Mouse (Mus musculus): Measurements from ENCODE around the gene Tenm3. TPM values are rescaled to one million over a fixed set of nuclear protein-coding genes. Genes with fewer than 3 reads are reported as not detected.

Gene Tenm3
- polyA plus RNA-seq, 1 experiment from 2014 or later = 4.7 TPM

DNA sequence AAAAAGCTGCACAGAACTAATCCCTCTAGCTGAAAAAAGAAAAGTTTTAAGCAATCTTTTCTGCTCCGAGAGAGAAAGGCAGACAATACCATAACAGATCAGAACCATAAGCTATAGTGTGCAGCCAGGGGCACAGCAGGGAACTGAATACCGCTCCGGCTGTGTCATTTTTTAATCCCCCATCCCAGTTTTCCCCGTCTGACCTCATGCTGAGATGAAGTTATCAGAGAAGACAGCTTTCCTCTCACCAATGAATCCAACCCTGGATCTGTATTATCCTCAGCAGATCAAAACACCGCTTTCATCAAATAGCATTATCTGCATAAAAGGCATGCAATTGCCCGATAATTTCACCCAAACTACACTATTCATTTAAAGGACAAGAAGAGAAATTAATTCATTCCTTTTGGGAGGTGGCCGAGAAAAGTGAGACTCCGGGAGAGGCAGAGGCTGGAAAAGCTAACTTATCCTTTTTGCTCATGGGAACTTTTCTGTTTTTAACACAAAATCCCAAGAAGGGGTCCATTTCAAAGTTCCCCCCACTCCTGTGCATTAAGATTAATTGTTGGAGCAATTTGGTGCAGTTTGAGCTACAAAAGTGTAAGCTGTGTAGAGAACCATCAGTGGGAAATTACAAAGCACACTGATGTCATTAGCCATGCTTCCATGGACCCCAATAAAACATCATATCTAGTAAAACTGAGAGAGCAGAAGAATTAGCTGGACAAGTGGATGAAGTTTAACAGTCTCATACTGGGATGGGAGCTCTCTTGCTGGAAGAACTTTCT lies 6.7 kb upstream of the Tenm3 start:
- no peak for DNase-seq
- H3K4me1 ChIP-seq (ENCODE audit: insufficient read depth) = no peaks in the 10 kb centered on the region
- no peak overlapping the region for H3K4me3 ChIP-seq (ENCODE audit: low read depth, low read length)
- ATAC-seq = no peak
- H3K4me2 ChIP-seq (ENCODE audit: low read depth, low read length) = no peak overlapping the region
- TF ChIP-seq EP300 (IDR thresholded peaks at IDR 0.05; ENCODE audit: low read depth) = no peak
- no peak overlapping the region for H3K9ac ChIP-seq (replicated peaks)
- H3K27me3 ChIP-seq (ENCODE audit: insufficient read depth, low read length) = 0 out of 2 replicates have a peak, but pooled peaks cover 4% of the 10 kb centered on the region
- no peaks in the 10 kb centered on the region for H3K36me3 ChIP-seq (replicated peaks; ENCODE audit: insufficient read depth, low read length)
- no peaks in the 10 kb centered on the region for H3K9me3 ChIP-seq (ENCODE audit: low read length)
- WGBS (ENCODE audit: insufficient replicate concordance) = 70% methylated on average over 8 of the region's 8 CpGs
- no peak overlapping the region for H3K27ac ChIP-seq (ENCODE audit: low read depth)

DNA sequence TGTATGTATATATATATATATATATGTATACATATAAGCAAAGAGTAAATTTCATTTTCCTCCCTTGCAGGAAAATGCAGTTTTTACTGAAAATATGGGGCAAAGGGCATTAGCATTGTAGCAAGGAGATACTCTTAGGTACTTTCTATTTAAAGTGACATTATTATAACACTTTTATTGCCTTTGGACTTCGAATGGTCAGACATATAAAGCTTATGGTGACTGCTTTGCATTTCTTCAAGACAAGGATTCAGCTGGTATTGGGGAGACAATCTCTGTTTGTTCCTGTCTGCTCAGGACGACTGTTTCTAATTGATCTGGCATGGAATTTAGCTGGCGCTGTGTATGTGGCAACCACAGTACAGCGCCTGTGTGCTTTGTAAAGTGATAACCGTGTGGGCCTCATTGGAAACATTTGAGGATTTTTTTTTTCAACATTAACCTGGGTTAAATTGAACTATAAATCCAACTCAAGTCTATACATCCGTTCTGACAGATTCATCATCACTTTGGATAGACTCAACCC lies 5.4 kb upstream of the Tenm3 start:
- no peak for DNase-seq
- H3K4me1 ChIP-seq (ENCODE audit: insufficient read depth) = no peaks in the 10 kb centered on the region
- 61% methylated on average over 6 of the region's 6 CpGs for WGBS (ENCODE audit: insufficient replicate concordance)
- TF ChIP-seq CTCF (IDR thresholded peaks at IDR 0.05; ENCODE audit: low read depth) (no peak), EP300 (IDR thresholded peaks at IDR 0.05; ENCODE audit: low read depth) (no peak)
- H3K4me3 ChIP-seq (ENCODE audit: low read depth, low read length) = no peak overlapping the region
- H3K27ac ChIP-seq (ENCODE audit: low read depth) = no peak overlapping the region
- no peak overlapping the region for H3K4me2 ChIP-seq (ENCODE audit: low read depth, low read length)
- no peaks in the 10 kb centered on the region for H3K36me3 ChIP-seq (replicated peaks; ENCODE audit: insufficient read depth, low read length)
- ATAC-seq = peak; percentile 67
- H3K27me3 ChIP-seq (ENCODE audit: insufficient read depth, low read length) = 0 out of 2 replicates have a peak, but pooled peaks cover 11% of the 10 kb centered on the region
- H3K9me3 ChIP-seq (ENCODE audit: low read length) = no peaks in the 10 kb centered on the region
- no peak overlapping the region for H3K9ac ChIP-seq (replicated peaks)

DNA sequence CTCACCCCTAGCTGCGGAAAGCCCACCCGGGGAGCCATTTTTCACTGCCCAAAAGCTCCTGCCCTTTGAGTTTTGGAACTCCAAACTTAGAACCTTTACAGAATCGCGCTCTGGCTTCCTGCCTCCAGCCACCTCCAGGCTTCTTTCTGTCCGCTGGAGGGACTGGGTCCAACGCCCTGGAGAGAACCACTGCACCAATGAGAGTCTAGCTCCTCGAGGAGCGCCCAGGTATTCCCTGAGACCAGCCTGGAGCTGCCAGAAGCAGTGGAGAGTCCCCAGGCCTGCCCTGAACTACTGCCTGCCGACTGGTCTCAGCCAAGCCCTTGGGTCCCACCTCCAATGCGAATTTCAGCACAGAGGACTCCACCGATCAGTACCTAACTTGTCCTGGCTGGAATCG lies 1.2 kb upstream of the Tenm3 start:
- ATAC-seq = no peak
- WGBS (ENCODE audit: insufficient replicate concordance) = 8% methylated on average over 12 of the region's 12 CpGs

DNA sequence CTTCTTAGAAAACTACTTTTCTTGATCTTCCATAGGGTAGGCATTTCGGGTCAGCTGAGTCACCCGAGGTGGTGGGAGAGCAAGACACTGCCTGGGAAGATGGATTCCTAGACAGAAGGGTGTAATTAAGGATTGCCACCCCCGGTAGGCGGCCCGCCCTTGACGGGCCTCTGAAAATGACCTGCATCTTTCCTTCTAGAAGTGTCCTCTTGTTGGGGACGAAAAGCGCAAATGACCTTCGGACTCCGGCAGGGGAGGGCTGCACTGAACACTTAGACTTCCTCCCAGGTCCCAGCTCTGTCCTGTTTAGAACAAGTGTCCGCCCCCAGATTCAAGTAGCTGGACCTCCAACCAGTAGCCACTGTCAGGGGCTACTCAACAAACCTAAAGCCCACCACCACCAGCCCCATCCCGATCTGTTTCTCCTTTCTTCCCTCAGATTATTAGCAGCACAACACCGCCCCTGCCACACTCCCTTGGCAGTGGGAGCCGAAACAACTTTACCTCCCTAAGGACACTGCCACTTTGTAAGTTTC lies 687 bp upstream of the Tenm3 start:
- H3K36me3 ChIP-seq (replicated peaks; ENCODE audit: insufficient read depth, low read length) = no peaks in the 10 kb centered on the region
- no peak for ATAC-seq
- no peak for TF ChIP-seq CTCF (IDR thresholded peaks at IDR 0.05; ENCODE audit: low read depth)
- no peak for TF ChIP-seq EP300 (IDR thresholded peaks at IDR 0.05; ENCODE audit: low read depth)

More for the DNA sequence above, 1.2 kb upstream of the Tenm3 start:
- Histone ChIP-seq H3K9ac (replicated peaks) (peak overlapping the region; percentile 44; the same call in 1 of the 2 replicates), H3K27me3 (ENCODE audit: insufficient read depth, low read length) (0 out of 2 replicates have a peak, but pooled peaks cover 25% of the 10 kb centered on the region), H3K4me3 (ENCODE audit: low read depth, low read length) (peak overlapping the region; percentile 70; the same call in 1 of the 2 replicates), H3K27ac (ENCODE audit: low read depth) (peak overlapping the region; percentile 76; the same call in 1 of the 2 replicates), H3K36me3 (replicated peaks; ENCODE audit: insufficient read depth, low read length) (no peaks in the 10 kb centered on the region), H3K4me1 (ENCODE audit: insufficient read depth) (peaks cover 3% of the 10 kb centered on the region; the same call in 1 of the 2 replicates), H3K9me3 (ENCODE audit: low read length) (no peaks in the 10 kb centered on the region), H3K4me2 (ENCODE audit: low read depth, low read length) (peak overlapping the region; percentile 74)
- TF ChIP-seq CTCF (IDR thresholded peaks at IDR 0.05; ENCODE audit: low read depth) (no peak), EP300 (IDR thresholded peaks at IDR 0.05; ENCODE audit: low read depth) (no peak)
- DNase-seq = peak; percentile 17

DNA sequence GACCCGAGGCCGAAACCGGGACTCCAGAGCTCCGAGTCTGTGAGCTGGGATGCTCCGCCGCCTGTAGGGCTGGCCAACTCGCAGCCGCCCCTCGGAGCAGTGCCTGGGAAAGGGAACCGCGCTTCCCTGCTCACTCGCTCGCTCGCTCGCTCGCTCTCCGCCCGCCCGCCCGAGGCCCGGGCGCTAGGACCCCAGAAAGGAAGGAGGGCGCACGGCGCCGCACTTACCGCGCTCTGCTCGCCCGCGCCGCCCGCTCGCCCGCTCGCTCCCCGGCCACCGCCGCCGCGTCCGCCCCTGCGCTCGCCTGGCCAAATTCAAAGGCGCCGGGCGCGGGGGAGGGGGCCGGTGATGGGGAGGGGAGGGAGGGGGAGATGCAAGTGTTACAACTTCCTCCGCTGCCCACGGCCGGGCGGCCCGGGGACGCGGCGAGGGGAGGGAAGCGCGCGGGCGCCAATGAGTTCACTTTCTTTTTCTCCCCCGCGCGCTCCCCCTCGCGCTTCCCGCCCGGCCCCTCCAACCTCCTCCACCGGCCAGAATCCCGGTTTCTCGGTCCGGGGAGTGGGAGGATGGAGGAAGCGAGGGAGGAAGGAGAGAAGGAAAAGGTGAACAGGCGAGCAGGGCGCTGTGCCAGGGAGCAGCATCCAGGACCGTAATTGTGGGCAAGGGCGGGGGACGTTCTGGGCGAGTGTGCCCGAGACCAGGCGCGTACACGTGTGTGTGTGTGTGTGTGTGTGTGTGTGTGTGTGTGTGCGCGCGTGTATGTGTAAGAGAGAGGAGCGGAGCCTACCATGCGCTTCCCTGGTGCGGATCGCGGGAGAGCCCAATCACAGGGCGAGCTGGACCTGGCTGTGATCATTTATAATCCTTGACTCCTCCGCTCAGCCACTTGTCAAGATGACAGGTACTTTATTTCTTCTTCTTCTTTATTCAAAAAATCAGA lies 490 bp downstream of the Tenm3 start:
- no peak for TF ChIP-seq EP300 (IDR thresholded peaks at IDR 0.05; ENCODE audit: low read depth)
- TF ChIP-seq CTCF (IDR thresholded peaks at IDR 0.05; ENCODE audit: low read depth) = no peak
- H3K4me2 ChIP-seq (ENCODE audit: low read depth, low read length) = peak overlapping the region; percentile 74
- H3K9ac ChIP-seq (replicated peaks) = peak overlapping the region; percentile 65
- WGBS (ENCODE audit: insufficient replicate concordance) = under 1% methylated on average over 39 of the region's 93 CpGs
- 0 out of 2 replicates have a peak, but pooled peaks cover 25% of the 10 kb centered on the region for H3K27me3 ChIP-seq (ENCODE audit: insufficient read depth, low read length)
- no peaks in the 10 kb centered on the region for H3K9me3 ChIP-seq (ENCODE audit: low read length)
- peaks cover 3% of the 10 kb centered on the region; the same call in 1 of the 2 replicates for H3K4me1 ChIP-seq (ENCODE audit: insufficient read depth)
- peak; percentile 80 for ATAC-seq
- peak; percentile 54 for DNase-seq
- no peaks in the 10 kb centered on the region for H3K36me3 ChIP-seq (replicated peaks; ENCODE audit: insufficient read depth, low read length)
- peak overlapping the region; percentile 70 for H3K4me3 ChIP-seq (ENCODE audit: low read depth, low read length)
- H3K27ac ChIP-seq (ENCODE audit: low read depth) = peak overlapping the region; percentile 76

More for the DNA sequence above, 687 bp upstream of the Tenm3 start:
- DNase-seq = peak; percentile 15
- H3K27me3 ChIP-seq (ENCODE audit: insufficient read depth, low read length) = 0 out of 2 replicates have a peak, but pooled peaks cover 25% of the 10 kb centered on the region
- H3K9me3 ChIP-seq (ENCODE audit: low read length) = no peaks in the 10 kb centered on the region
- peaks cover 3% of the 10 kb centered on the region; the same call in 1 of the 2 replicates for H3K4me1 ChIP-seq (ENCODE audit: insufficient read depth)
- H3K4me3 ChIP-seq (ENCODE audit: low read depth, low read length) = peak overlapping the region; percentile 70
- peak overlapping the region; percentile 44 for H3K9ac ChIP-seq (replicated peaks)
- H3K27ac ChIP-seq (ENCODE audit: low read depth) = peak overlapping the region; percentile 76; the same call in 1 of the 2 replicates
- H3K4me2 ChIP-seq (ENCODE audit: low read depth, low read length) = peak overlapping the region; percentile 74
- 2% methylated on average over 14 of the region's 14 CpGs for WGBS (ENCODE audit: insufficient replicate concordance)

All from liver, postnatal 0 days (tissue).